Mouse (Mus musculus) regulatory T cell (primary cell): Measurements from ENCODE around the gene Ralgapa2.
"Not testable (repeated sequence)": the region's sequence is repeated elsewhere in the genome, so short reads cannot be mapped to it uniquely, and the experiment has no call there.

Source experiments
- in situ Hi-C: fragments of 300-600 bp; cut with MboI, MseI; formaldehyde crosslinking; loops from one replicate; pipeline ENCODE4 v1.15.1; 2025; ENCODE audit warnings: high pct_unique_total_duplicates

Ralgapa2 gene

GRCm38 (mm10) chr2:146499111-146499510, 13.0 kb downstream of the Ralgapa2 start:
- in situ Hi-C loops = no loop called here

- in situ Hi-C loops = no loop called here
Observed at GRCm38 (mm10) chr2:146498298-146498697, 13.8 kb downstream of the Ralgapa2 start.

GRCm38 (mm10) chr2:146496995-146497394, 15.1 kb downstream of the Ralgapa2 start:
- in situ Hi-C loops = no loop called here

- in situ Hi-C loops = no loop called here
Observed at GRCm38 (mm10) chr2:146495781-146496180, 16.4 kb downstream of the Ralgapa2 start.

- in situ Hi-C loops = no loop called here
Observed at GRCm38 (mm10) chr2:146493354-146493946, 18.7 kb downstream of the Ralgapa2 start.

GRCm38 (mm10) chr2:146491830-146492610, 20.1 kb downstream of the Ralgapa2 start:
- in situ Hi-C loops = no loop called here

- in situ Hi-C loops = no loop called here
Observed at GRCm38 (mm10) chr2:146490926-146491325, 21.2 kb downstream of the Ralgapa2 start.

GRCm38 (mm10) chr2:146488291-146488690, 23.9 kb downstream of the Ralgapa2 start:
- in situ Hi-C loops = no loop called here

- in situ Hi-C loops = no loop called here
Observed at GRCm38 (mm10) chr2:146482859-146483258, 29.3 kb downstream of the Ralgapa2 start.

GRCm38 (mm10) chr2:146477491-146477890, 34.7 kb downstream of the Ralgapa2 start:
- in situ Hi-C loops = no loop called here

GRCm38 (mm10) chr2:146476428-146476972, 35.6 kb downstream of the Ralgapa2 start:
- in situ Hi-C loops = no loop called here

- in situ Hi-C loops = no loop called here
Observed at GRCm38 (mm10) chr2:146476001-146476400, 36.1 kb downstream of the Ralgapa2 start.

GRCm38 (mm10) chr2:146470947-146471346, 41.2 kb downstream of the Ralgapa2 start:
- in situ Hi-C loops = no loop called here

- in situ Hi-C loops = no loop called here
Observed at GRCm38 (mm10) chr2:146469707-146470420, 42.3 kb downstream of the Ralgapa2 start.

- in situ Hi-C loops = no loop called here
Observed at GRCm38 (mm10) chr2:146468898-146469297, 43.2 kb downstream of the Ralgapa2 start.

GRCm38 (mm10) chr2:146468016-146468415, 44.1 kb downstream of the Ralgapa2 start:
- in situ Hi-C loops = no loop called here

GRCm38 (mm10) chr2:146466811-146467210, 45.3 kb downstream of the Ralgapa2 start:
- in situ Hi-C loops = not testable (repeated sequence)

- in situ Hi-C loops = no loop called here
Observed at GRCm38 (mm10) chr2:146457494-146457893, 54.6 kb downstream of the Ralgapa2 start.

- in situ Hi-C loops = no loop called here
Observed at GRCm38 (mm10) chr2:146456612-146457011, 55.5 kb downstream of the Ralgapa2 start.

GRCm38 (mm10) chr2:146456062-146456461, 56.1 kb downstream of the Ralgapa2 start:
- in situ Hi-C loops = no loop called here

- in situ Hi-C loops = no loop called here
Observed at GRCm38 (mm10) chr2:146444009-146444408, 68.1 kb downstream of the Ralgapa2 start.

- in situ Hi-C loops = no loop called here
Observed at GRCm38 (mm10) chr2:146443291-146443875, 68.8 kb downstream of the Ralgapa2 start.
